Mouse (Mus musculus) forebrain, embryonic 14.5 days (tissue): ENCODE results near the gene Mrps11. TPM values are rescaled to one million over a fixed set of nuclear protein-coding genes. Genes with fewer than 3 reads are reported as not detected.

Experiments used
- ATAC-seq: fragments of 200-750 bp; cut with Nextera tagmentation; 2 replicates; pipeline ENCODE4 v1.8.0; 2017; ENCODE audit warnings: mild to moderate bottlenecking, moderate library complexity
- DNase-seq: peaks from one replicate; pipeline ENCODE4 v3.0.0-alpha.2; 2015; ENCODE audit warnings: low spot score
- H3K27ac ChIP-seq: fragments of 300-500 bp; sonication (generic); 2 replicates; pipeline ENCODE4 v1.5.1; 2014; ENCODE audit warnings: low read depth, mild to moderate bottlenecking, control low read depth, low read length, moderate library complexity
- H3K27me3 ChIP-seq: fragments of 300-500 bp; sonication (generic); replicated peaks from 2 replicates; pipeline ENCODE4 v1.6.1; 2014; ENCODE audit warnings: low read length, control low read depth, mixed read lengths; ENCODE audit not compliant: control insufficient read depth, insufficient read depth
- H3K36me3 ChIP-seq: fragments of 300-500 bp; sonication (generic); 2 replicates; pipeline ENCODE4 v1.6.1; 2014; ENCODE audit warnings: low read length, control low read depth; ENCODE audit not compliant: control insufficient read depth, insufficient read depth
- H3K4me1 ChIP-seq: fragments of 300-500 bp; sonication (generic); 2 replicates; pipeline ENCODE4 v1.6.1; 2014; ENCODE audit warnings: antibody characterized with exemption, low read length, control low read depth; ENCODE audit not compliant: control insufficient read depth, insufficient read depth
- H3K4me2 ChIP-seq: fragments of 300-500 bp; sonication (generic); 2 replicates; pipeline ENCODE4 v1.6.1; 2014; ENCODE audit warnings: mild to moderate bottlenecking, control low read depth, low read length
- H3K4me3 ChIP-seq: fragments of 300-500 bp; sonication (generic); 2 replicates; pipeline ENCODE4 v1.5.1; 2014; ENCODE audit warnings: low read depth, low read length, control low read depth
- H3K9ac ChIP-seq: fragments of 300-500 bp; sonication (generic); 2 replicates; pipeline ENCODE4 v1.6.1; 2014; ENCODE audit warnings: mild to moderate bottlenecking, low read length, control low read depth, moderate library complexity
- H3K9me3 ChIP-seq: fragments of 300-500 bp; sonication (generic); replicated peaks from 2 replicates; pipeline ENCODE4 v1.6.1; 2016; ENCODE audit warnings: low read length, control low read depth, mixed read lengths; ENCODE audit not compliant: control insufficient read depth
- WGBS: fragments of 180-500 bp; shearing (Covaris S2); extraction: QIAGEN DNeasy Blood & Tissue Kit; methylation state at CpG from one replicate; pipeline ENCODE4 v1.1.7; 2014; 5-methylcytosine and 5-hydroxymethylcytosine counted together
- polyA plus RNA-seq: library from polyadenylated mRNA; unstranded; fragments of >200 nt; fragmentation: Nextera tagmentation; extraction: Ambion mirVana; gene quantifications from 2 replicates; pipeline ENCODE4 v1.2.1, GENCODE M21; 2014

Gene Mrps11
- polyA plus RNA-seq, 1 experiment from 2014 or later = 88.2 TPM

DNA sequence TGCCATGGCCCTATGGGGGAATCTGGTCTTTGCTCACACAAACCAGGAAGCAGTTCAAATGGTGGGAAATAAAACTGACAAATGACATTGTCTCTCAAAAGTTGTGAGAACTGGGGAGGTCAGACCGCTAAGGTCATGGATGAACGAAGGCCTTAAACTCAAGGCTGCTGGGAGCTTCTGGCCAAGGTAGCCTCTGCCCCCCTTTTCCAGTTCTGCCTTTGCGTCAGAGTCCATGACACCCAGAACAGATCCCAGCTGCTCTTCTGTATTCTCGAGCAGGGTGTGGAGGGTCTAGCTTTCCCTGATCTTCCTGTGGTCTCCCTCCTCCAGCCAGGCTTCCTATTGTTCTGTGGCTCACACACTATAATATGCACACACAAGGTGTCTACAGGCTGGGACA is 24.3 kb downstream of the Mrps11 start:
- no peaks in the 10 kb centered on the region for H3K9me3 ChIP-seq
- no peaks in the 10 kb centered on the region for H3K4me1 ChIP-seq
- ATAC-seq (no peak), DNase-seq (no peak)
- H3K4me2 ChIP-seq = no peak overlapping the region
- no peaks in the 10 kb centered on the region for H3K27me3 ChIP-seq
- WGBS = 81% methylated on average over 4 of the region's 4 CpGs
- no peak overlapping the region for H3K9ac ChIP-seq
- no peaks in the 10 kb centered on the region for H3K36me3 ChIP-seq
- H3K4me3 ChIP-seq = no peak overlapping the region
- H3K27ac ChIP-seq = no peak overlapping the region

DNA sequence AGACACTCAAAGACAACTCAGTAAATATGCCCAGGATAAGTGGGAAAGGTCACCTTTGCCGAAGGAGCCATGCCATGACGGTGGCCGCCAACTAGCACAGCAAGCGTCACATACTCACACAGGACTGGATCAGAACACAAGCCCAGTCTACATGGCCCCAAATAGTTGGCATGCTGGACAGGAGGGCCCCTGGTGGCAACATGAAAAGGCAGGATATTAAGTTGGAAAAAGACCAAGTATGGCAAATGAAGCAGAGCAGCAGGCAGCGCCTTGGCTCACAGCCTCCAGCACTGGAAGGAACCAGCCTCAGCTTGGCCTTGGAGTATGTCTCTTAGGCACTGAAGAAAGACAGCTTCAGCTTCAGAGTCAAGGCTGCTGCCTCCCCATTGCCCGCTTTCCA is 30.9 kb downstream of the Mrps11 start:
- H3K9me3 ChIP-seq = no peaks in the 10 kb centered on the region
- DNase-seq (peak; percentile 46), ATAC-seq (no peak)
- H3K4me2 ChIP-seq = no peak overlapping the region
- no peak overlapping the region for H3K27ac ChIP-seq
- 0 out of 2 replicates have a peak, but pooled peaks cover 2% of the 10 kb centered on the region for H3K4me1 ChIP-seq
- no peak overlapping the region for H3K9ac ChIP-seq
- H3K27me3 ChIP-seq = no peaks in the 10 kb centered on the region
- WGBS = 83% methylated on average over 6 of the region's 6 CpGs
- no peak overlapping the region for H3K4me3 ChIP-seq
- H3K36me3 ChIP-seq = no peaks in the 10 kb centered on the region

DNA sequence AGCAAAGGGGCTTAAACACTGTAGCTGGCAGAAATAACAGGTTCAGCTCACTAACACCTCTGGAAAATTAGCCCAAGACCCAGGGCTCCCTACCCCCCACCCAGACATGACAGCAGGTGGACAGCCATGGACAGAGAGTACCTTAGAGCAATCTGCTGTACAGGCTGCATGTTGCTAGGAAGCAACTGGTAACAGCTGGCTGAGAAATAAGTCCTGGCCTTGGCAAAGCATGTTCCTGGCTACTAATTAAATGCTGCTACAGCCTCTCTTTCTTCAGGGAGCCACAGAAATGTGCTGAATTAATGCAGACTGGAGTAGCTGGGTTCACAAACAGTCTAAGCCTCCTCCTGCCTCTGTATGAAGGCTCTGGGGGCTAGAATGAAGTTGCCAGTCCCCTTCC is 31.8 kb downstream of the Mrps11 start:
- H3K27me3 ChIP-seq = no peaks in the 10 kb centered on the region
- ATAC-seq (no peak), DNase-seq (no peak)
- H3K4me2 ChIP-seq = no peak overlapping the region
- no peaks in the 10 kb centered on the region for H3K9me3 ChIP-seq
- no peak overlapping the region for H3K4me3 ChIP-seq
- H3K9ac ChIP-seq = no peak overlapping the region
- H3K4me1 ChIP-seq = 0 out of 2 replicates have a peak, but pooled peaks cover 2% of the 10 kb centered on the region
- no peak overlapping the region for H3K27ac ChIP-seq
- H3K36me3 ChIP-seq = no peaks in the 10 kb centered on the region

DNA sequence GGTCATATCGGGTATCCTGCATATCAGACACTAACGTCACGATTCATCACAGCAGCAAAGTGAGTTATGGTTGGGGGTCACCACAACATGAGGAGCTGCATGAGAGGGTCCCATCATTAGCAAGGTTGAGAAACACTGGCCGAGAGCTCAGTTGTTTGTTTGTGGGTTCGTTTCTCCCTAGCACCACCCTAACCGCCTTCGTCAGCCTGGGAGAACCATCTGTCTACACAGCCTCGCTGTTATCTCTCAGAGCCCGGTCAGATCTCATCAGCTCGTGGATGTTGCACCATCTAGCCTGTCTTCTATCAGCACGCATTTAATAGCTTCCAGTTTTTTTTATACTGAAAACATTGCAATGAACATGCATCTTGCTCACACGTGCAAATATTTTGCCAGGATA is 35.4 kb downstream of the Mrps11 start:
- Histone ChIP-seq H3K4me1 (peaks cover 2% of the 10 kb centered on the region; the same call in 1 of the 2 replicates), H3K27ac (no peak overlapping the region), H3K36me3 (no peaks in the 10 kb centered on the region), H3K4me3 (no peak overlapping the region), H3K9ac (no peak overlapping the region), H3K9me3 (no peaks in the 10 kb centered on the region), H3K4me2 (no peak overlapping the region), H3K27me3 (no peaks in the 10 kb centered on the region)
- DNase-seq (no peak), ATAC-seq (no peak)
- WGBS = 85% methylated on average over 12 of the region's 12 CpGs

DNA sequence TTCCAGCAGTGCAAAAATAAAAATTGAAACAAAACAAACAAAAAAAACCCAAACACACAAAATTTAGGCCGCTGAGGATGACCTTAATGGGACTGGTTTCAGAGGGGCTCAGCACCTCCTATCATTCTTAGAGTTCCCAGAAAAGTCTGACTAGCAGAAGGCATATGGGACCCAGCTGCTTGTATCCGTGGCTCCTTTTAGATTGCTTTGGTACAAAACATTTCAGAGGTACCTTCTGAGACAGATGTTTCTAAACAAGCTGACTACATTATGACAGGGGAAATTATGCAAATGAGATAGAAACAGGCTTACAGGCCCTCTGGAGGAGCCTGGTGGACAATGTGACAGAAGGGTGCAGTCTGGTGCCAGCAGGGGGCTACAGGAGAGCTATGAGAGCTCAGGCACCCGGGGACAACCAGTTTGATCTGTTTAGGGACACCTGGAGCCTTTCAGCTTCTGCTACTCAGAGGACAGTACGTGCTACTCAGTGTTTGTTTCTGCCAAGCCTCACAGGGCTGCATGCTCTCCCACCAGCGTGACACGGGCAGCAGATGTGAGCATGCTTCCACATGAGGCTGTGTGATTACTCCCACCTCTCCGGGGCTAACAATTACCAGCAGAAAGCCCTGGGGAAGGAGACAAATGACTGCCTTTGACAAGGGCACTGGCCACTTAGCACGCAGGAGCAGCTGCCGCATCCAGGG is 43.9 kb downstream of the Mrps11 start:
- DNase-seq (peak; percentile 33), ATAC-seq (peak; percentile 74)
- Histone ChIP-seq H3K36me3 (peaks cover 43% of the 10 kb centered on the region), H3K4me1 (no peaks in the 10 kb centered on the region; the same call in 1 of the 2 replicates), H3K9me3 (no peaks in the 10 kb centered on the region), H3K9ac (no peak overlapping the region), H3K4me3 (no peak overlapping the region), H3K4me2 (no peak overlapping the region), H3K27me3 (no peaks in the 10 kb centered on the region), H3K27ac (peak overlapping the region; percentile 56; the same call in 1 of the 2 replicates)
- WGBS = 61% methylated on average over 9 of the region's 9 CpGs

DNA sequence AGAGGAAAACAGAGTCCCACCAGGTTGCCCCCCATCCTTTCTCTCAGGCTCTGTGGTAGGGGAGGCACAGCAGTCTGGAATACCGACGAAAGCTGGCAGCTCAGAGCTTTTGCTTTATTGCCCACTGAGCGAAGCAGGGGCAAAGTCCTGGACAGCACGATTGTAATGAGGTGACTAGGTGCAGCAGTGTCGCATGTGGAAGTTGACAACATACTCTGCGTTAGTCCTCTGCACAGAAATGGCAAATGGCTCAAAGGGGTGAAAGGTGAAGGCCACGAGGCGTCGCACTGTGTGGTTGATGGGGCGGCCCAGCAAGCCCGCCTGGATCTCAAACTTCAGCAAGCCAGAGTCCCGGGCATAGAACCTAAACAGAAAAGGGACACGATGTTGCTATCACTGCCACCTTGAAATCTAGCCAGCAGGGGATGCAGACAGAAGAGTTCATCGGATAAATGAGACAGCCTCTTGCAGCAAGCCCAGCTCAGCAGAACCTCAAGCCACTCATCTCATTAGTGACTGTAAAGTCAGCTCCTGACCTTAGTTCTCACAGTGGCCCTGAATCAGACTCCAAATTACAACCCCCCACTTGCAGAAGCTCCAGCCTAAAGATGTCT is 44.9 kb downstream of the Mrps11 start:
- peak overlapping the region; percentile 56; the same call in 1 of the 2 replicates for H3K27ac ChIP-seq
- WGBS = 93% methylated on average over 14 of the region's 14 CpGs
- H3K9ac ChIP-seq = no peak overlapping the region
- H3K27me3 ChIP-seq = no peaks in the 10 kb centered on the region
- no peak for DNase-seq
- no peaks in the 10 kb centered on the region for H3K4me1 ChIP-seq
- no peaks in the 10 kb centered on the region for H3K9me3 ChIP-seq
- H3K4me2 ChIP-seq = no peak overlapping the region
- H3K4me3 ChIP-seq = no peak overlapping the region
- peaks cover 43% of the 10 kb centered on the region for H3K36me3 ChIP-seq
- ATAC-seq = no peak

DNA sequence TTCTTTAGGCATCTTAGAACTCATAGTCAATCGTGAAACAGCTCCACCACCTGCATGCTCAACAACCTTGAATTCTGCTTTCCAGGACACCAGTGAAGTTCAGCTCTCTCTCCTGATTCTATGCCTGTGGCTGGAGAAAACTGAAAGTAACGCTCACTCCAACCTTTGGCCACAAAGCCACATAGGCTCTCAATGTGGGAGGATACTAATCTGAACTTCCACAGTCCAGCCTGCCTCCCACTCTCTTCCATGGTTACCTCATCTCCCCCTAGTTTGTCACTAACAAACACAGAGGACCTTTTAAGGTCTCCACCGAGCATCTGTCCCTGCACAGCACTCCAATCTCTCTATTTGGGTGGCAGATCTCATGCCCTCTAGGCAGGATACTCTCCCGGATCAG is 52.7 kb downstream of the Mrps11 start:
- Histone ChIP-seq H3K9me3 (no peaks in the 10 kb centered on the region), H3K27me3 (no peaks in the 10 kb centered on the region), H3K4me3 (no peak overlapping the region), H3K9ac (no peak overlapping the region), H3K36me3 (peaks cover 55% of the 10 kb centered on the region), H3K4me2 (no peak overlapping the region), H3K4me1 (no peaks in the 10 kb centered on the region), H3K27ac (no peak overlapping the region)
- WGBS = 89% methylated on average over 4 of the region's 4 CpGs
- ATAC-seq = no peak
- DNase-seq = no peak

DNA sequence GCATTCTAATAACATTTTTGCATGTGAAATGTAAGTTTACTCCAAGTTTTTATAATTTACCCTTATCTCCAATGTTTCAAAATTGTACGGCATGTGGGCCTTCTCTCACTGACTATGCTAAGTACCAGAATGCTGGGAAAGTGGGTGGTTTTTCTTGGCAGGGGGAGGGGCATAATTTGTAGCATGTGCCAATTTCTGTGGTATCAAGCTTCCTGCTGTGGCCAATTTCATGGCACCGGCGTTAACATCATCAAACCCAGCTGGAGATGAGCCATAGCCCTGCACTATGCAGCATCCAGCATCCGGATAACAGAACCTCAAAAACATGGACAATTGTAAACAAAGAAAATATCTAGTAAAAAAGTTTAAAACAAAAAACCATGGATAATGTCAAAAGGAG is 54.3 kb downstream of the Mrps11 start:
- Histone ChIP-seq H3K4me1 (no peaks in the 10 kb centered on the region), H3K4me3 (no peak overlapping the region)
- no peak for ATAC-seq

DNA sequence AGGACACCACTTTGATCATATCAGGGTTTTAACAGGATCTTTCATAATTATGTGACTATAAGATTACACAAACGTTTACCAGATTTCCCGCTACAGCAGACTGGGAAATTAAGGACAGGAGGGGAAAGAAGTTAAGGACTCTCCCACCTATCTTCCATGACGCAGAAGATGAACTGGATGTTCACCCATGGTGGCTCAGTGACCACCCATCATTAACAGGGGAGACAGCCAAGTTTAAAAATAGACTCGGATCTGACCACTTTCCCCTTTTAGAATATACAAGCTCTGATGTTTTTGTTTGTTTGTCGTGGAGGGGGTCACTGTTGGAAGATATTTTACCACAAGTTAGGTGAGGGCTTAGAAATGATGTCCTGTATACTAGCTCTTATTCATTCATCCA is 58.7 kb downstream of the Mrps11 start:
- Histone ChIP-seq H3K9ac (no peak overlapping the region), H3K4me1 (peaks cover 6% of the 10 kb centered on the region; the same call in 1 of the 2 replicates), H3K4me2 (no peak overlapping the region), H3K9me3 (no peaks in the 10 kb centered on the region), H3K36me3 (peaks cover 60% of the 10 kb centered on the region), H3K27ac (no peak overlapping the region), H3K27me3 (no peaks in the 10 kb centered on the region), H3K4me3 (no peak overlapping the region)
- DNase-seq (no peak), ATAC-seq (no peak)
- 87% methylated on average over 5 of the region's 5 CpGs for WGBS

More for the DNA sequence above, 54.3 kb downstream of the Mrps11 start:
- no peak overlapping the region for H3K27ac ChIP-seq
- H3K9me3 ChIP-seq = no peaks in the 10 kb centered on the region
- no peak overlapping the region for H3K9ac ChIP-seq
- no peaks in the 10 kb centered on the region for H3K27me3 ChIP-seq
- peaks cover 69% of the 10 kb centered on the region for H3K36me3 ChIP-seq
- no peak for DNase-seq
- WGBS = 79% methylated on average over 4 of the region's 4 CpGs
- no peak overlapping the region for H3K4me2 ChIP-seq
